Mouse (Mus musculus): ENCODE measurements around the gene Ctnnd1.

- TF ChIP-seq CTCF (IDR thresholded peaks at IDR 0.05; ENCODE audit: extremely low read depth, insufficient read depth, insufficient read length, insufficient replicate concordance) (no peak), POLR2A (IDR thresholded peaks at IDR 0.05; ENCODE audit: low read depth, low read length) (no peak)
These were observed 19.4 kb upstream of the Ctnnd1 start for GRCm38 (mm10) chr2:84669828-84670568.

Measured in spleen, adult 2 months (tissue).